Mouse (Mus musculus) bone marrow, adult 2 months (tissue): ENCODE data around the gene Bco1. TPM values are rescaled to one million over a fixed set of nuclear protein-coding genes. Genes with fewer than 3 reads are reported as not detected.

Experiments used
- H3K27ac ChIP-seq: fragments of 200-500 bp; 2 replicates; pipeline ENCODE4 v1.5.1; 2012; ENCODE audit warnings: low read depth, mild to moderate bottlenecking, control low read depth, inconsistent platforms, low read length; ENCODE audit not compliant: control insufficient read depth, poor library complexity, insufficient read depth
- H3K4me1 ChIP-seq: fragments of 200-500 bp; 2 replicates; pipeline ENCODE4 v1.6.1; 2011; ENCODE audit warnings: low read length; ENCODE audit not compliant: control insufficient read depth, insufficient read depth
- H3K4me3 ChIP-seq: fragments of 200-500 bp; replicated peaks from 2 replicates; pipeline ENCODE3; 2011; ENCODE audit warnings: mild to moderate bottlenecking, low read depth, low read length, control low read depth; ENCODE audit not compliant: control insufficient read depth
- CTCF ChIP-seq: fragments of 200-500 bp; IDR thresholded peaks from 2 replicates; pipeline ENCODE4 v1.5.1; 2011; ENCODE audit warnings: low read length, control low read depth; ENCODE audit not compliant: control insufficient read depth, insufficient read depth
- POLR2A ChIP-seq: fragments of 200-500 bp; IDR thresholded peaks from 2 replicates; pipeline ENCODE4 v1.6.1; 2011; ENCODE audit warnings: low read depth, mild to moderate bottlenecking, control low read depth, low read length, borderline replicate concordance; ENCODE audit not compliant: control insufficient read depth
- WGBS: fragments of 180-500 bp; shearing (Covaris S2); methylation state at CpG from one replicate; pipeline ENCODE4 v1.1.7; 2018; 5-methylcytosine and 5-hydroxymethylcytosine counted together
- polyA plus RNA-seq: library from polyadenylated mRNA; stranded (reverse); fragments of >200 nt; gene quantifications from 2 replicates; pipeline ENCODE4 v1.2.4, GENCODE M21; 2011; ENCODE audit warnings: low replicate concordance; ENCODE audit not compliant: missing spikeins, insufficient read depth, insufficient read length

Gene Bco1
- polyA plus RNA-seq, 1 experiment: not detected

DNA sequence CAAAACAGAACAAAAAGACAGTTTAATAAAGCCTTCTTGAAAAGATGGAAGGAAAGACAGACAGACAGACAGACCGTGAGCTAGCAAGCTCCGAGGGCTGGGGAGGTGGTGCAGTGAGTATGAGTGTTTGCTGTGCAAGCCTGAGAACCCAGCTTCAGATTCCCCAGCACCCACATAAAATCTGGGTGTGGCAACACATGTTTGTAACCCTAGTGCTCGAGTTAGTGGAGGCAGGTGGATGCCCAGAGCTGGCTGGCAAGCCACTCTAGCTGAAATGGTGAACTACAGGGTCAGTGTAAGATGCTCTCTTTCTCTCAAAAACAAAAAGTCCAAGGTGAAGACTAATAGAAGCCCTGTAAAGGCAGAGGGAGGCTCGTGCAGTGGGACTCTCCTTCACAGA is 69.3 kb downstream of the Bco1 start:
- WGBS: 72% methylated on average over 4 of the region's 4 CpGs
- no peak overlapping the region for H3K4me3 ChIP-seq
- no peaks in the 10 kb centered on the region; the same call in 1 of the 2 replicates for H3K4me1 ChIP-seq
- no peak overlapping the region for H3K27ac ChIP-seq
- TF ChIP-seq POLR2A: no peak
- TF ChIP-seq CTCF: no peak

DNA sequence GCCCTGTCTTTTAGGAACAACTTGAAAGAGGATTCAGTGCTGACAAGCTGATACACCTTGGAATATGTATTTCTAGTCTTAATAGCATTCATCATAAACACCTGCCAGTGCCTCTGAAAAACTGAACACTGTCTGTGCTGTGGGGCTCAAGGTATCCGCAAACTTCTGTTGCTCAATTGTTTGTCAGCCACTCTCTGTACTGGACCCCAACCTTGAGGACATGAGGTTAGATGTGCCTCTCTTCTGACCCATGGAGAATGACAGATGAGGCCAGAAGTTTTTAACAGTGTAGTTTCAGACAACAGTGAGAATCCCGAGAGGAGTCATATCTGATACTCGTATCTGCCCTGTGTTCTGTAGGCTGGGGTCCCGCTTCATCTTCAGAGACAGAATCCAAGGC is 69.9 kb downstream of the Bco1 start:
- H3K4me1 ChIP-seq: no peaks in the 10 kb centered on the region; the same call in 1 of the 2 replicates
- no peak for TF ChIP-seq CTCF
- H3K27ac ChIP-seq: no peak overlapping the region
- no peak overlapping the region for H3K4me3 ChIP-seq
- whole genome bisulfite sequencing: 90% methylated on average over 4 of the region's 4 CpGs

GRCm38 (mm10) chr8:117166515-117166914 is 70.9 kb downstream of the Bco1 start:
- TF ChIP-seq CTCF: no peak
- TF ChIP-seq POLR2A: no peak
- H3K4me3 ChIP-seq: no peak overlapping the region
- no peak overlapping the region for H3K27ac ChIP-seq
- H3K4me1 ChIP-seq: no peaks in the 10 kb centered on the region
- WGBS: 89% methylated on average over 2 of the region's 2 CpGs

GRCm38 (mm10) chr8:117167243-117167883 is 71.7 kb downstream of the Bco1 start:
- 82% methylated on average over 8 of the region's 8 CpGs for WGBS
- Histone ChIP-seq H3K27ac (no peak overlapping the region), H3K4me3 (no peak overlapping the region), H3K4me1 (no peaks in the 10 kb centered on the region)
- no peak for TF ChIP-seq POLR2A
- TF ChIP-seq CTCF: no peak

- no peaks in the 10 kb centered on the region for H3K4me1 ChIP-seq
- WGBS: 68% methylated on average over 9 of the region's 9 CpGs
- H3K4me3 ChIP-seq: no peak overlapping the region
- TF ChIP-seq CTCF (no peak), POLR2A (no peak)
- H3K27ac ChIP-seq: no peak overlapping the region
These were observed 72.7 kb downstream of the Bco1 start for GRCm38 (mm10) chr8:117168378-117168777.

- 35% methylated on average over 3 of the region's 3 CpGs for WGBS
- TF ChIP-seq CTCF: no peak
- TF ChIP-seq POLR2A: no peak
- Histone ChIP-seq H3K27ac (no peak overlapping the region), H3K4me3 (no peak overlapping the region), H3K4me1 (no peaks in the 10 kb centered on the region)
These were observed 76.2 kb downstream of the Bco1 start for GRCm38 (mm10) chr8:117171826-117172225.

GRCm38 (mm10) chr8:117172904-117173303 is 77.2 kb downstream of the Bco1 start:
- Histone ChIP-seq H3K27ac (no peak overlapping the region), H3K4me3 (no peak overlapping the region), H3K4me1 (no peaks in the 10 kb centered on the region)
- TF ChIP-seq POLR2A (no peak), CTCF (no peak)
- WGBS: 56% methylated on average over 7 of the region's 7 CpGs

DNA sequence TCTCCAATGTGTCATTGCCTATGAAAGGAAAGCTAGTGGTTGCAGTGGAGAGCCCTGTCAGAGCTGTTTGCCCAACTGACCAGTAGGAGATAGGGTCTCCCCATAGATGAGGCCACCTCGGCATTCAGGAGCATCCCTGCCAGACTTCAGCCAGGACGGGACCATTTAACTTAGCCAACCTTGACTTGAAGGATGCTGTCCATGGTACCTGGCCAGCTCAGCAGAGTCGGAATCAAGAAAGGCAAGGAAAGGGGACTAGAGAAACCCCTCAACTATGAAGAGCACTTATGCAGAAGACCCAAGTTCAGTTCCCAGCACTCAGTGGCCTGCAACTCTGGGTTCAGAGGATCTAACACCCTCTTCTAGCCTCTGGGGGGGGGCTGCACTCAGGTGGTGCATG is 78.0 kb downstream of the Bco1 start:
- 85% methylated on average over 3 of the region's 3 CpGs for WGBS
- TF ChIP-seq POLR2A: no peak
- no peak for TF ChIP-seq CTCF
- Histone ChIP-seq H3K4me3 (no peak overlapping the region), H3K4me1 (no peaks in the 10 kb centered on the region), H3K27ac (no peak overlapping the region)

- Histone ChIP-seq H3K27ac (no peak overlapping the region), H3K4me1 (no peaks in the 10 kb centered on the region), H3K4me3 (no peak overlapping the region)
- 83% methylated on average over 5 of the region's 5 CpGs for WGBS
- TF ChIP-seq POLR2A: no peak
- TF ChIP-seq CTCF: no peak
These were observed 78.9 kb downstream of the Bco1 start for GRCm38 (mm10) chr8:117174536-117174935.
